Mouse (Mus musculus) forebrain, embryonic 16.5 days (tissue): ENCODE measurements around the gene Pola1. TPM values are rescaled to one million over a fixed set of nuclear protein-coding genes. Genes with fewer than 3 reads are reported as not detected.

Experiments
- ATAC-seq: fragments of 200-750 bp; cut with Nextera tagmentation; 2 replicates; pipeline ENCODE4 v1.8.0; 2017; ENCODE audit warnings: mild to moderate bottlenecking, moderate library complexity
- H3K27ac ChIP-seq: fragments of 300-500 bp; sonication (generic); 2 replicates; pipeline ENCODE4 v1.5.1; 2014; ENCODE audit warnings: low read length, control low read depth
- H3K27me3 ChIP-seq: fragments of 300-500 bp; sonication (generic); replicated peaks from 2 replicates; pipeline ENCODE4 v1.6.1; 2014; ENCODE audit warnings: low read length; ENCODE audit not compliant: control insufficient read depth, insufficient read depth
- H3K36me3 ChIP-seq: fragments of 300-500 bp; sonication (generic); 2 replicates; pipeline ENCODE4 v1.6.1; 2014; ENCODE audit not compliant: control insufficient read depth, insufficient read depth
- H3K4me1 ChIP-seq: fragments of 300-500 bp; sonication (generic); replicated peaks from 2 replicates; pipeline ENCODE4 v1.6.1; 2014; ENCODE audit warnings: low read length; ENCODE audit not compliant: control insufficient read depth, insufficient read depth
- H3K4me2 ChIP-seq: fragments of 300-500 bp; sonication (generic); 2 replicates; pipeline ENCODE4 v1.6.1; 2014; ENCODE audit warnings: mild to moderate bottlenecking, low read length, control low read depth
- H3K4me3 ChIP-seq: fragments of 300-500 bp; sonication (generic); replicated peaks from 2 replicates; pipeline ENCODE4 v1.5.1; 2014; ENCODE audit warnings: mild to moderate bottlenecking, low read length, control low read depth
- H3K9ac ChIP-seq: fragments of 300-500 bp; sonication (generic); replicated peaks from 2 replicates; pipeline ENCODE4 v1.6.1; 2014; ENCODE audit warnings: low read depth, low read length, control low read depth
- H3K9me3 ChIP-seq: fragments of 300-500 bp; sonication (generic); 2 replicates; pipeline ENCODE4 v1.6.1; 2016; ENCODE audit warnings: low read length; ENCODE audit not compliant: control insufficient read depth
- WGBS: fragments of 180-500 bp; shearing (Covaris S2); extraction: QIAGEN DNeasy Blood & Tissue Kit; methylation state at CpG from one replicate; pipeline ENCODE4 v1.1.7; 2014; 5-methylcytosine and 5-hydroxymethylcytosine counted together
- polyA plus RNA-seq: library from polyadenylated mRNA; unstranded; fragments of >200 nt; fragmentation: Nextera tagmentation; extraction: Ambion mirVana; gene quantifications from 2 replicates; pipeline ENCODE4 v1.2.1, GENCODE M21; 2015

Gene Pola1
- polyA plus RNA-seq, 1 experiment from 2014 or later = 10.8 TPM

- ATAC-seq = no peak
- H3K9me3 ChIP-seq = no peaks in the 10 kb centered on the region
- WGBS = 59% methylated on average over 1 of the region's 1 CpGs
Observed at GRCm38 (mm10) chrX:93369708-93370107, 262.2 kb downstream of the Pola1 start.

DNA sequence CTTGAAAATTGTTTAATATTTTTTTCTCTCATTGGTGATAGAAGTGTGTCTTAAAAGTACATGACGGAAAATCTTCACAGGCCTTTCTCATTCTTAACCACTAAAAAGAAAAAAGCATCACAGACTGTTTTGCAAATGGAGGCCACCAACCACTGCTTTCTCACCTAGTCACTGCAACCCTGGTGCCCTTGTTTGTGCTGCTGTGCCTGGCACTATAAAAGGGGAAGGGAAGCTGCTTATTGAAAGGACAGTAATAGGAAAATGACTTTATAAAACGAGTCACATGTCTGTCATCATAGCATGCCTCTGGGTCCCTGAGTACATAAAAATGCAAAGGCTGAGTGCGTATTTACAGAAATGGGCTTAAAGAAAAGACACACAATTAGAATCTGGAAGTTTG, 263.7 kb downstream of the Pola1 start:
- H3K4me2 ChIP-seq = no peak overlapping the region
- no peaks in the 10 kb centered on the region for H3K36me3 ChIP-seq
- no peak overlapping the region for H3K27ac ChIP-seq
- WGBS = 77% methylated on average over 3 of the region's 3 CpGs
- no peaks in the 10 kb centered on the region for H3K9me3 ChIP-seq
- H3K4me1 ChIP-seq = no peaks in the 10 kb centered on the region
- H3K27me3 ChIP-seq = no peaks in the 10 kb centered on the region
- no peak overlapping the region for H3K9ac ChIP-seq
- ATAC-seq = no peak
- H3K4me3 ChIP-seq = no peak overlapping the region

More at GRCm38 (mm10) chrX:93369708-93370107, 262.2 kb downstream of the Pola1 start:
- Histone ChIP-seq H3K4me1 (no peaks in the 10 kb centered on the region), H3K4me3 (no peak overlapping the region), H3K27me3 (no peaks in the 10 kb centered on the region), H3K36me3 (no peaks in the 10 kb centered on the region), H3K4me2 (no peak overlapping the region), H3K9ac (no peak overlapping the region), H3K27ac (no peak overlapping the region)

DNA sequence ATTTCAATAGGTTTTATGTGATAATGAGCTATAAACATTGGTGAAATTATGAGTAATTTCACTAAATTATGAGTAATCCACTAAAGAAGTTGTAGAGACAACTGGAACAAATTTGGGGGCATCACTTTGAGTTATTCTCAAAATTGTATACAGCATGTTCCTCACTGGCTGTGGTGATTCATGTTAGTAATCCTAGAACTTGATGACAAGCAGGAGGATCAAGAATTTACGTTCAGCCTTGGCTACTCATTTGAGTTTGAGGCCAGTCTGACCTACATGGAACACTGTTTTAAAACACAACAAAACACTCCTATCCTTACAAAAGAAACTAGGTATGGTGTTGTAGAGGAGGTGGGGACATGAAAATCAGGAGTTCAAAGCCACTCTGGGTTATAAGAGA, 310.6 kb downstream of the Pola1 start:
- Histone ChIP-seq H3K4me3 (no peak overlapping the region), H3K27me3 (no peaks in the 10 kb centered on the region), H3K4me2 (no peak overlapping the region), H3K9me3 (no peaks in the 10 kb centered on the region), H3K9ac (no peak overlapping the region), H3K27ac (no peak overlapping the region), H3K36me3 (no peaks in the 10 kb centered on the region), H3K4me1 (no peaks in the 10 kb centered on the region)
- ATAC-seq = no peak
- WGBS = 83% methylated on average over 1 of the region's 1 CpGs

- ATAC-seq = no peak
- Histone ChIP-seq H3K4me3 (no peak overlapping the region), H3K36me3 (no peaks in the 10 kb centered on the region), H3K27ac (no peak overlapping the region), H3K4me2 (no peak overlapping the region), H3K9ac (no peak overlapping the region), H3K4me1 (no peaks in the 10 kb centered on the region), H3K27me3 (no peaks in the 10 kb centered on the region), H3K9me3 (no peaks in the 10 kb centered on the region)
- WGBS = 79% methylated on average over 2 of the region's 2 CpGs
Observed at GRCm38 (mm10) chrX:93319979-93320378, 312.0 kb downstream of the Pola1 start.

DNA sequence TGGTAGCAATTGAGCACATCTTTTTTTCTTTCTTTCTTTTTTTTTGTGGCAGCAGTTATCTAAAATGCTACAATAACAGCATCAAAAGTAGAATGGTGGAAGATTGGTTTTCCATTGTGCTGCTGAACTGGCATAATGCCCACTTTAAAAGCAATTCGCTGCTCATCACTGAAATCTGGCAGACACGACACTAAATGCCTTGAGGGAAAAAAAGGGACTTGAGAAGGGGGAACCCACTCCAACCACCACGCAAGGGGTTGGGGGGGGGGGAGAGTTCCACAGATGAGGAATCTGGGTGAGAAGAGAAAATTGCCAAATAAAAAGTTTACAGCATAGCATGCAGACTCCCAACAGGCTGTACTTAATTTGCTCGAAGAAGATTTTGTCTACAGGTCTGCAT, 314.4 kb downstream of the Pola1 start:
- Histone ChIP-seq H3K4me1 (no peaks in the 10 kb centered on the region), H3K9me3 (no peaks in the 10 kb centered on the region), H3K27ac (no peak overlapping the region), H3K9ac (no peak overlapping the region), H3K27me3 (no peaks in the 10 kb centered on the region), H3K4me2 (no peak overlapping the region), H3K4me3 (no peak overlapping the region), H3K36me3 (no peaks in the 10 kb centered on the region)
- peak; percentile 31; the same call in 1 of the 2 replicates for ATAC-seq
- 23% methylated on average over 4 of the region's 4 CpGs for WGBS

DNA sequence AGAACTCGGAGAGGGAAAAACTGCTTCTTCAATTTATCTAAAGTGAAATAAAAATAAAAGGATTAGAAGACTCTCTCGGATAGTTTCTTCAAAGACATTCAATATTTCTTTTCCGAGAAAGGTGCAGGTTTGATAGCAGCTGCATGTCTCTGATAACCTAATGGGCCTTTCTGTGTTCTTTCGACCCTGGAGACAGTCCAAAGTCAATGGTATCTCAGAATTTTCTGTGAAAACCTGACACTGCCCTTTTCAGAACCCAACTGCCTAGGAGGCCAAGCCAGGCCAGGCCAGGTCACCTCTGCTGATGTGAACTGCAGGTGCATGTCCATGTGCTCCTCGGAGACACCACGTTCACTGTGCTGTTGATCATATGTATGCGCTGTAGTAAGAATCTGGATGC, 326.2 kb downstream of the Pola1 start:
- Histone ChIP-seq H3K9me3 (no peaks in the 10 kb centered on the region), H3K27me3 (peaks cover 4% of the 10 kb centered on the region; the same call in 1 of the 2 replicates), H3K4me1 (peaks cover 2% of the 10 kb centered on the region; the same call in 1 of the 2 replicates), H3K36me3 (no peaks in the 10 kb centered on the region), H3K4me3 (no peak overlapping the region), H3K27ac (no peak overlapping the region), H3K4me2 (no peak overlapping the region), H3K9ac (no peak overlapping the region)
- 93% methylated on average over 7 of the region's 7 CpGs for WGBS
- no peak for ATAC-seq

DNA sequence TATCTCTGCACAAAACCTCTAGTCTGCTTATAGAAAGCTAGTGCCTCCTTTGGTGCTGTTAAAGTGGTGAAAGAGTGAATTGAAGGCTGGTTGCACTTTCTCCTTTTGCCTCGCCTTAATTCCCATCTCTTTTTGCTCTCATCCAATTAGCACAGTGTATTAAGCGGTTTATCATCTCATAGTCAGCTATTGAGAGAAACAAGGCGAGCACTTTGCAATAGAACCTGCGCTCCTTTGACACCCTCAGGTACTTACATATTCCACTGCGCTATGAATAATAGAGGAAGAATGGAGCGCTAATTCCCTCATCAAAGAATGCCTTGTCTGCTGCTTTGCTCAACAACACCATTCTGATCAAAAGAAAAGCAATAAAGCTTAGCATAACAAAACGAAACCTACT, 330.2 kb downstream of the Pola1 start:
- ATAC-seq = peak; percentile 42
- Histone ChIP-seq H3K4me2 (no peak overlapping the region), H3K36me3 (no peaks in the 10 kb centered on the region), H3K4me1 (peaks cover 20% of the 10 kb centered on the region), H3K9me3 (no peaks in the 10 kb centered on the region), H3K27me3 (peaks cover 4% of the 10 kb centered on the region; the same call in 1 of the 2 replicates), H3K4me3 (no peak overlapping the region), H3K9ac (no peak overlapping the region), H3K27ac (no peak overlapping the region)
- 8% methylated on average over 7 of the region's 7 CpGs for WGBS

DNA sequence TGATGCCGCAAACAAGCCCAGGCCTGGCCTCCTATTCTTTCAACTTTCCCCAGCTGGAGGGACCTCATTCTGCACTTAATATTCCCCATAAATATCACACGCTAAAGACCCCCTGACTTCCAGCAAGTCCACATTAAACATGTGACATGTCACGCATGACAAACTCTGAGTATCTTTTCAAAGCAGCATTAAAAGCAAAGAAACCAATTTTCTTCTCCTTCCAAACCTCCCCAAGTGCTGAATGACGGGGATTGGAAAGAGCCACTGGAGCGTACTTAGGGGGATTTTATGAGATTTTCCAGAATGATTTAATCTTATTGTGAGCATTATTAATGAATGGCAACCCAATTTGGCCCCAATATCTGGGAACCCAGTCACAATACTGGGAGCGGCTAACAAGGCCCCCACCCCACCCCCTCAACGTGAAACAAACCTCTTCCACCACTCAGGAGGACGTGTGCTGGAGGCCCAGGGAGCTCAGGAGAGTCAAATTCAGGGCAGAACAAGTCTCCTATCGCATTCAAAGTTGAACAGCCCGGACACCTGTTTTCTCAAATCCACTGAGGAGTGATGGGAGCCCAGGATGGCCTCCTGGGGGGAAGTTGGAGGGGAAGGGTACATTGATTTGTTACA, 331.7 kb downstream of the Pola1 start:
- Histone ChIP-seq H3K27me3 (peaks cover 4% of the 10 kb centered on the region; the same call in 1 of the 2 replicates), H3K9me3 (no peaks in the 10 kb centered on the region), H3K36me3 (no peaks in the 10 kb centered on the region), H3K4me1 (peaks cover 26% of the 10 kb centered on the region), H3K4me2 (peak overlapping the region; percentile 19; the same call in 1 of the 2 replicates), H3K4me3 (no peak overlapping the region), H3K27ac (peak overlapping the region; percentile 53), H3K9ac (no peak overlapping the region)
- peak; percentile 35 for ATAC-seq
- 19% methylated on average over 10 of the region's 10 CpGs for WGBS

- Histone ChIP-seq H3K9me3 (no peaks in the 10 kb centered on the region), H3K4me1 (peaks cover 26% of the 10 kb centered on the region), H3K4me2 (peak overlapping the region; percentile 41), H3K9ac (peak overlapping the region; percentile 39; the same call in 1 of the 2 replicates), H3K27me3 (peaks cover 4% of the 10 kb centered on the region; the same call in 1 of the 2 replicates), H3K4me3 (no peak overlapping the region), H3K27ac (peak overlapping the region; percentile 84), H3K36me3 (no peaks in the 10 kb centered on the region)
- peak; percentile 12; the same call in 1 of the 2 replicates for ATAC-seq
- 20% methylated on average over 6 of the region's 6 CpGs for WGBS
Observed at GRCm38 (mm10) chrX:93299771-93300170, 332.2 kb downstream of the Pola1 start.
